Mouse (Mus musculus) thymus, adult 2 months (tissue): ENCODE data around the gene Zbtb22.

Experiments used
- CTCF ChIP-seq: fragments of 200-500 bp; IDR thresholded peaks from 2 replicates; pipeline ENCODE4 v1.5.1; 2012; ENCODE audit warnings: mild to moderate bottlenecking, control low read depth, low read length, moderate library complexity, borderline replicate concordance; ENCODE audit not compliant: control insufficient read depth, poor library complexity, insufficient read depth; ENCODE audit errors: extremely low read depth
- POLR2A ChIP-seq: fragments of 200-500 bp; IDR thresholded peaks from 2 replicates; pipeline ENCODE4 v1.6.1; 2012; ENCODE audit warnings: mild to moderate bottlenecking, low read length, control low read depth, moderate library complexity; ENCODE audit not compliant: control insufficient read depth, poor library complexity, insufficient read depth; ENCODE audit errors: extremely low read depth

DNA sequence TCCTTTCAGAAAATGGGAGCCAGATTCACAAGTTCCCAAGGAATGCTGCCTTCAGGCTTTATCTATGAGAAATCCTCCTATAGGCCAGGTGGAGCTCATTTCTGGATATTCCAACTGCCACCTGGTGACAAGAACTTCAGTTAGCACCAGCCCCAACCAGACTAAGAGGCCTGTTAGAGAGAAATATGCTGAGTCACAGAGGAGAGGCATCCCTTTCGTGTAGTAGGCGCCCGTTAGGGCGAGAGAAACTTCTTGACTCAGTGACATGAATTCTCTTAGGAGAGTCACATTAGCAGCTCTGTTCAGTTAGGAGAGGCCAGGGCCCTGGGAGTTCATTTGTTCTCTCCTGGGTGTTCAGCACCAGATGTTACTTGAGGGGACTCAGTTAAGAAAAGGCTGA, 16.1 kb upstream of the Zbtb22 start:
- TF ChIP-seq CTCF (no peak), POLR2A (no peak)
